Mouse (Mus musculus) inflammation-experienced regulatory T-cells, adult 16 weeks (primary cell): ENCODE measurements around the gene Wsb2. TPM values are rescaled to one million over a fixed set of nuclear protein-coding genes. Genes with fewer than 3 reads are reported as not detected.

Source experiments
- polyA plus RNA-seq: library from polyadenylated mRNA; unstranded; fragments of 100-300 nt; shearing (Covaris generic); gene quantifications from one replicate; pipeline ENCODE4 v1.2.1, GENCODE M21; 2017

The Wsb2 gene
- polyA plus RNA-seq: 12.6 TPM

DNA sequence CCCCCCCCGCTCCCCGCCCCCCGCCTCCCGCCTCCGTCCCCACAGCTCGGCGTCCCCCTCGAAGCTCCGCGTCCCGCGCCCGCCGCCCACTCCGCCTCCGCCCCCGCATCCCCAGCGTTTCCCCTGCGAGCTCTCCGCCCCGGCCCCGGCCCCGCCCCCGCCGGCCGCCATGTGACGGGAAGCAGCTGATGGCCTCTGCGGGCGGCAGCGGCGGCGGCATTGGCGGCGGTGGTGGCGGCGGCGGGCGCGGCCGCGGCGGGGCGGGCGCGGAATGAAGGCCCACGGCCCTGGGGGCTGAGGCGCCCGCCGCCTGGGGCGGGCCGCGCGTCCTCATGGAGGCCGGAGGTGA lies at the start of gene Wsb2:
Wsb2 (plus strand) TSS at position 176 of the 349 bp plus-strand sequence.

GRCm38 (mm10) chr5:117318741-117319629 lies 38.1 kb upstream of the Wsb2 start, which contains the start of gene Vsig10:
Gene Vsig10, plus strand, starts transcription at chr5:117319083.

DNA sequence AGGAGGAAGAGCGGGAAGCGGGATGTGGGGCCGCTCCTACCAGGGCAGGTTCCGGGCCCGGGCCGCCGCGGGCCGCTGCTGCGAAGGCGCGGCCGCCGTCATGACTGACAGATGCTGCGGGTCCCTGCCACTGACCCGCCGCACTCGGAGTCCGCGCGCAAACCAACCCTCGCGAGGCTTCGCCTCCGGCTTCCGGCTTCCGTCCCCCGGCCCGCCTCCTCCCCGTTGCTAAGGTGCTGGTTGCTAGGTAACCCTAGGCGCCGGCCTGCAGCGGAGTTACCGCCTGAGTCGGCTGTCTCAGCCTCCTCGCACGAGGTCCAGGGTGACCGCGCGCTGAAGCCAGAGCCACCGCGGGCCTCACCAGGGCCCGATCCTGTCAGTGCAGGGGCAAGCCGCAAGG lies 31.8 kb downstream of the Wsb2 start, which contains the start of gene Rfc5:
Rfc5 (minus strand) TSS at position 171 of the 400 bp plus-strand sequence.

DNA sequence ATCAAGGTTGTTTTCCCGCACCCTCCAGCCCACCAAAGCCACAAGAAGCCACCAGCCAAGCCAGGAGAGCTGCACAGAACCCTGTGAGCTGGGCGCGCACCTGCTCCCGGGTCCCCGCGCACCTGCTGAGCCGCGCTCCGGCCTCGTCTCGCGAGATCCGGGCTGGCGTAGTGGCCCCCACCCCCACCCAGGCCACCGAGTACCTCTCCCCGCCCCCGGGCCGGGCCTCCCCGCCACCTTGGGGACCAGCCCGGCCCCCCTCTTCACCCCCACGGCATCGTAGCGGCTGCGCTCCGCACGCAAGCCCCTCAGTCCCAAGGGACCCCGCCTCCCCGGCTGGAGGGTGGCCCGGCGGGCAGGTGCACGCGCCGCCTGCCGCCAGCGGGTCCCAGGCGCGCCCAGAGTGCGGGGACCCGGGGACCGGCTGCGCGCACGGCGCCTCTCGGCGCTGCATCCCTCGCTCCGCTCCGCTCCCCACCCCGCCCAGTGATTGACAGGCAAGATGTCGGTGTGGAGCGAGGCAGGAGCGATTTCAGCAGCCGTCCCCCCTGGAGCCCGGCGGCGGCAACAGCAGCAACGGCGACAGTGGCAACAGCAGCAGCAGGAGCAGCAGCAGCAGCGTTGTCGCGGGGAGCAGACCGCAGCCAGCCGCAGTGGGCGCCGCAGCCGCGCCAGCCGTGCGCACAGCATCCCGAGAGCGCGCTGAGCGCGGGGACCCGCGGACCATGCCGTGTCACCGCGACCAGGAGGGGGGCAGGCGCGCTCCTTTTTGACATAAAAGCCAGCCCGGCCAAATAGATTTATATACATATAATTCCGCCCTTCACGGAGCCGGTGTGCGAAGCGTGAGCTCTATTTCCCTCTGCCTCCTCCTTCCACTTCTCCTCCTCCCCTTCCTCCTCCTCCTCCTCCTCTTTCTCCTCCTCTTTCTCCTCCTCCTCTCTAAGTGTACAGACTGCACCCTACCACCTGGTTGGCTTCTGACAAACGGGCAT lies 56.7 kb downstream of the Wsb2 start, which contains the start of gene Ksr2:
Ksr2 (plus strand) TSS at position 494 of the 995 bp plus-strand sequence.

Other genes with a start within 250 kb of the Wsb2 start
- 4.9 TPM for gene Suds3, start 241.2 kb upstream of the Wsb2 start, polyA plus RNA-seq
- 155 TPM for gene Taok3, start 237.2 kb upstream of the Wsb2 start, polyA plus RNA-seq
- 274 TPM for gene Pebp1, start 69.7 kb upstream of the Wsb2 start, polyA plus RNA-seq
- 12.7 TPM for gene Vsig10, start 38.2 kb upstream of the Wsb2 start, polyA plus RNA-seq
- 48.5 TPM for gene Rfc5, start 31.7 kb downstream of the Wsb2 start, polyA plus RNA-seq
- 1.5 TPM for gene Ksr2, start 56.7 kb downstream of the Wsb2 start, polyA plus RNA-seq